Comparison of ENCODE assay signal across 8 mouse cellular contexts in the genomic region with DNA sequence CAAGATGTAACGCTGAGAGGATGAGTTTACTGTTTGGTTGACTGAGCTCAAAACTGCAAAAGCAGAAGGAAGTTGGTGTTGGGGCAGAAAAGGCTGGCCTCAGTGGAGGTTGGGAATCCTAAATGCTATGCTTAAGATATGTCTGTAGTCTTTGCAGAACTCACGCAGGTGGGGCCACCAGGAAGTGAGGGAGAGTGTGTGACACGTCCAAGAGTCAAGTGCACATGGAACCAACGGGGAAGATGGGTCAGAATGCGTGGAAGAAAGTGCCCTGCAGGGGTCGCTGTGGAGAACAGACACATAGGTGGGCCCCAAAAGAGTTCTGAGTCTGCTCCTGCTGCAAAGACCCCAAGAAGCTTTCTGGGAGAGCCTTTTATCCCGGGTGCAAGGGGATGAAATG.
A peak's percentile ranks its signal among the peaks of the same experiment; 100 is the strongest.
DNase-seq lines count a peak whose midpoint lies in the region; ATAC-seq and TF ChIP-seq lines count a peak whose summit lies in the region.

No protein-coding gene starts in this region.

- DNase-seq in heart, postnatal 0 days (ENCODE audit: low spot score): no peak
- DNase-seq in heart, postnatal 25 days (ENCODE audit: low spot score): no peak
- DNase-seq in spleen, adult 2 months (ENCODE audit: low read depth in 1 of 2, low spot score in 2 of 2): peak in 1 of 2 experiments; percentile 33
- no peak for DNase-seq in layer of hippocampus, postnatal 25 days (ENCODE audit: extremely low spot score in 1 of 2, low spot score in 1 of 2)
- no peak for DNase-seq in left cerebral cortex, postnatal 36 days (ENCODE audit: low spot score in 2 of 2)
- no peak for DNase-seq in layer of hippocampus, adult 8-10 months (ENCODE audit: low spot score in 2 of 2)

- H3K36me3 ChIP-seq in heart, postnatal 0 days (replicated peaks; ENCODE audit: control insufficient read depth, insufficient read depth, low read length): no peaks in the 10 kb centered on the region
- no peaks in the 10 kb centered on the region for H3K36me3 ChIP-seq in ES-Bruce4 (ENCODE audit: control insufficient read depth, insufficient read depth, low read length, poor library complexity, severe bottlenecking)
- H3K36me3 ChIP-seq in spleen, adult 2 months (ENCODE audit: control insufficient read depth, insufficient read depth, low read length): no peaks in the 10 kb centered on the region

- no peak overlapping the region for H3K4me2 ChIP-seq in heart, postnatal 0 days (ENCODE audit: low read depth, low read length)

- H3K4me3 ChIP-seq in heart, postnatal 0 days (ENCODE audit: low read depth, low read length): no peak overlapping the region
- H3K4me3 ChIP-seq in ES-Bruce4 (ENCODE audit: low read depth, low read length): no peak overlapping the region
- H3K4me3 ChIP-seq in spleen, adult 2 months (ENCODE audit: extremely low read depth, insufficient read depth, insufficient read length): no peak overlapping the region

- WGBS in heart, postnatal 0 days: 60% methylated on average over 7 of the region's 7 CpGs
- WGBS in spleen, adult 2 months: 14% methylated on average over 7 of the region's 7 CpGs

- no peak overlapping the region for H3K9ac ChIP-seq in heart, postnatal 0 days (replicated peaks; ENCODE audit: low read depth, low read length)
- H3K9ac ChIP-seq in ES-Bruce4 (ENCODE audit: low read depth, poor library complexity, severe bottlenecking): no peak overlapping the region

- H3K27me3 ChIP-seq in heart, postnatal 0 days (ENCODE audit: control insufficient read depth, insufficient read depth, low read length): no peaks in the 10 kb centered on the region
- no peaks in the 10 kb centered on the region for H3K27me3 ChIP-seq in ES-Bruce4 (ENCODE audit: control insufficient read depth, insufficient read depth, low read length, poor library complexity, severe bottlenecking)
- no peaks in the 10 kb centered on the region for H3K27me3 ChIP-seq in spleen, adult 2 months (ENCODE audit: control insufficient read depth, insufficient read depth, low read length)

- 0 out of 2 replicates have a peak, but pooled peaks cover 9% of the 10 kb centered on the region for H3K4me1 ChIP-seq in heart, postnatal 0 days (ENCODE audit: control insufficient read depth, insufficient read depth)
- no peaks in the 10 kb centered on the region for H3K4me1 ChIP-seq in ES-Bruce4 (ENCODE audit: control insufficient read depth, insufficient read depth, low read length)
- H3K4me1 ChIP-seq in spleen, adult 2 months (ENCODE audit: control insufficient read depth, insufficient read depth, insufficient read length): peaks cover 7% of the 10 kb centered on the region; the same call in 1 of the 2 replicates

- no peak for ATAC-seq in heart, postnatal 0 days (ENCODE audit: insufficient read depth, low read depth)
- ATAC-seq in granulocyte monocyte progenitor cell, adult 5-6 weeks (replicated peaks; ENCODE audit: poor library complexity, severe bottlenecking): peak; percentile 66

- TF ChIP-seq EP300 in heart, postnatal 0 days (IDR thresholded peaks at IDR 0.05; ENCODE audit: low read depth): no peak
- no peak for TF ChIP-seq EP300 in ES-Bruce4 (IDR thresholded peaks at IDR 0.05; ENCODE audit: insufficient read depth, low read depth, low read length)

- intact Hi-C loops in heart, postnatal 25 days (cut with DNase I): no loop called here
- intact Hi-C loops in left cerebral cortex, postnatal 36 days (cut with DNase I): no loop called here

- 0 out of 2 replicates have a peak overlapping the region, but pooled peaks have one; percentile 18 for H3K27ac ChIP-seq in heart, postnatal 0 days (ENCODE audit: low read depth)
- no peak overlapping the region for H3K27ac ChIP-seq in ES-Bruce4 (ENCODE audit: insufficient read depth, low read length)
- H3K27ac ChIP-seq in spleen, adult 2 months (ENCODE audit: insufficient read depth, low read length): no peak overlapping the region

- TF ChIP-seq CTCF in heart, postnatal 0 days (IDR thresholded peaks at IDR 0.05; ENCODE audit: low read depth): peak; percentile 19
- peak; percentile 40 for TF ChIP-seq CTCF in ES-Bruce4 (IDR thresholded peaks at IDR 0.05; ENCODE audit: low read depth, low read length)
- TF ChIP-seq CTCF in spleen, adult 2 months (IDR thresholded peaks at IDR 0.05; ENCODE audit: extremely low read depth, insufficient read depth, insufficient read length, insufficient replicate concordance): peak; percentile 31; the same call in 1 of the 2 replicates

- H3K9me3 ChIP-seq in heart, postnatal 0 days (replicated peaks; ENCODE audit: control insufficient read depth, low read length): no peaks in the 10 kb centered on the region
- no peaks in the 10 kb centered on the region for H3K9me3 ChIP-seq in ES-Bruce4 (replicated peaks; ENCODE audit: control insufficient read depth, insufficient read depth, low read length, poor library complexity, severe bottlenecking)

- TF ChIP-seq POLR2A in ES-Bruce4 (IDR thresholded peaks at IDR 0.05; ENCODE audit: insufficient read depth, low read length): no peak
- no peak for TF ChIP-seq POLR2A in spleen, adult 2 months (IDR thresholded peaks at IDR 0.05; ENCODE audit: low read depth, low read length)
